Mouse (Mus musculus): ENCODE data around the gene Ctcfl. TPM values are rescaled to one million over a fixed set of nuclear protein-coding genes. Genes with fewer than 3 reads are reported as not detected.

The Ctcfl gene
- total and polyA plus RNA-seq, 3 experiments = 0.13 TPM; not detected in 2

DNA sequence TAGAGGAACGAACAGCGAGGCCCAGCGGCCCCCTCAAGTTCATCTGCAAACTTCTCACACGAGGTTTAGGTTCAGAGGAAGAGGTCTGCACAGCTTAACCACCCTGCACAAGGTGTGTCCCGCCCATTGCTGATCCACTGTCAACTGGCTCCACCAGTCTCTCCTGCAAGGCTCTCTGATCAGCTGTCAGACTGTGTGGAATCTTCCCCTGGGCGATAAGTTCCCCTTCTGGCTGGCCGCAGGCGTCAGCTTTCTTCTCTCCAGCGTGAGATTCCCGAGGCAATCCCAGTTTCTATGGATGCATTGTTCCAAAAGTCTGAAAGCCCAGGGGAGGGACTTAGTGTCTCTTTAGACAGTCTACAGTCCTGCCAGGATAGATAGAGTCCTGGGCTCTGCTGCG, 61.1 kb downstream of the Ctcfl start:
- DNase-seq (ENCODE audit: low read depth, low spot score) = no peak
- Histone ChIP-seq H3K4me3 (ENCODE audit: control insufficient read depth in 1 of 2, insufficient read depth in 1 of 2, low read depth in 2 of 2, low read length in 2 of 2) (no peak overlapping the region), H3K9me3 (replicated peaks; ENCODE audit: insufficient read depth, low read length) (no peaks in the 10 kb centered on the region), H3K36me3 (ENCODE audit: control insufficient read depth in 1 of 2, insufficient read depth in 2 of 2, low read length in 2 of 2) (peaks cover 0 to 11% of the 10 kb centered on the region in 2 experiments; a peak in 2 of 4 replicates), H3K27me3 (ENCODE audit: control insufficient read depth in 1 of 2, insufficient read depth in 2 of 2, low read length in 2 of 2) (no peaks in the 10 kb centered on the region), H3K9ac (ENCODE audit: control insufficient read depth, low read depth, low read length, poor library complexity, severe bottlenecking) (no peak overlapping the region), H3K79me2 (ENCODE audit: control insufficient read depth, insufficient read depth, low read length, poor library complexity) (no peaks in the 10 kb centered on the region; the same call in 1 of the 2 replicates), H3K4me1 (ENCODE audit: control insufficient read depth in 1 of 2, insufficient read depth in 2 of 2, low read length in 2 of 2) (peaks cover 7 to 44% of the 10 kb centered on the region in 2 experiments), H3K27ac (ENCODE audit: control insufficient read depth, low read depth, low read length) (no peak overlapping the region)
- no peak for TF ChIP-seq USF1 (IDR thresholded peaks at IDR 0.05; ENCODE audit: low read depth, low read length)
- no peak for TF ChIP-seq POLR2AphosphoS2 (IDR thresholded peaks at IDR 0.05; ENCODE audit: low read length)
- no peak for TF ChIP-seq NELFE (IDR thresholded peaks at IDR 0.05; ENCODE audit: low read depth, low read length)
- no peak for TF ChIP-seq SIN3A (IDR thresholded peaks at IDR 0.05; ENCODE audit: low read length)
- no peak for TF ChIP-seq MEF2A (IDR thresholded peaks at IDR 0.05; ENCODE audit: extremely low read depth, insufficient replicate concordance, low read depth, low read length, poor library complexity, severe bottlenecking)
- no peak for TF ChIP-seq GATA1 (IDR thresholded peaks at IDR 0.05; ENCODE audit: low read depth, low read length)
- no peak for TF ChIP-seq TAL1 (IDR thresholded peaks at IDR 0.05; ENCODE audit: low read length)
- TF ChIP-seq JUND (IDR thresholded peaks at IDR 0.05; ENCODE audit: low read depth, low read length) = no peak
- TF ChIP-seq SMC3 (IDR thresholded peaks at IDR 0.05; ENCODE audit: low read depth, low read length) = no peak
- TF ChIP-seq TBP (IDR thresholded peaks at IDR 0.05; ENCODE audit: low read depth, low read length) = no peak
- no peak for TF ChIP-seq NRF1 (IDR thresholded peaks at IDR 0.05; ENCODE audit: insufficient read depth, low read depth, low read length, poor library complexity, severe bottlenecking)
- TF ChIP-seq POLR2AphosphoS5 (IDR thresholded peaks at IDR 0.05; ENCODE audit: borderline replicate concordance, low read depth, low read length) = no peak
- TF ChIP-seq POLR2A (IDR thresholded peaks at IDR 0.05; ENCODE audit: control insufficient read depth in 1 of 2, insufficient read depth in 1 of 2, low read depth in 1 of 2, low read length in 2 of 2, poor library complexity in 1 of 2) = no peak
- no peak for TF ChIP-seq BHLHE40 (IDR thresholded peaks at IDR 0.05; ENCODE audit: borderline replicate concordance, low read depth, low read length)
- no peak for TF ChIP-seq TCF12 (IDR thresholded peaks at IDR 0.05; ENCODE audit: low read depth, low read length)
- no peak for TF ChIP-seq ETS1 (IDR thresholded peaks at IDR 0.05; ENCODE audit: low read depth, low read length)

DNA sequence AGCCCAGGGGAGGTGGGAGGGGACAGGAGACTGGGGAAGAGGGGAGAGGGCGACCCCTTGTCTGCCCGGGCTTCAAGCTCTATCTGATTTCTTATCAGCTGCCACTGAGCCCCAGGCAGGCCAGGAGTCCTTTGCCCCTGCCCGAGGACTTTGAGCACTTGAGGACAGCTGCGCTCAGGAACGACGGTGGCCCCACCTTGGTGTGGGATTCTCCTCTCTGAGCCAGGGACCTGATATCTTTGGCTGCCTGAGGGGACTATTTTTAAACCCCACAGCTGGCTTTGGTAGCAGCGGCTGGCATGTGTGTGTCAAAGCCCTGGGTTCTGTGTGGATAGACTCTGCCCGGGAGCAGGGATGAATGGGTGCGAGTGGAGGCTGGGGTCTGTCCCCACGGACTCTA, 61.7 kb downstream of the Ctcfl start:
- peaks cover 0 to 11% of the 10 kb centered on the region in 2 experiments; a peak in 2 of 4 replicates for H3K36me3 ChIP-seq (ENCODE audit: control insufficient read depth in 1 of 2, insufficient read depth in 2 of 2, low read length in 2 of 2)
- no peak overlapping the region for H3K4me3 ChIP-seq (ENCODE audit: control insufficient read depth in 1 of 2, insufficient read depth in 1 of 2, low read depth in 2 of 2, low read length in 2 of 2)
- TF ChIP-seq ZMIZ1 (IDR thresholded peaks at IDR 0.05; ENCODE audit: low read depth, low read length) (no peak), CTCF (IDR thresholded peaks at IDR 0.05 in 2 of 3, conservative IDR thresholded peaks at IDR 0.05 in 1 of 3; ENCODE audit: control insufficient read depth in 1 of 3, insufficient read depth in 1 of 3, low read depth in 2 of 3, low read length in 3 of 3, poor library complexity in 1 of 3, severe bottlenecking in 1 of 3) (no peak), SMC3 (IDR thresholded peaks at IDR 0.05; ENCODE audit: low read depth, low read length) (no peak), MYC (IDR thresholded peaks at IDR 0.05; ENCODE audit: low read depth, low read length) (no peak), MAZ (IDR thresholded peaks at IDR 0.05; ENCODE audit: low read depth, low read length) (no peak), RCOR1 (IDR thresholded peaks at IDR 0.05; ENCODE audit: low read depth, low read length) (no peak), EP300 (IDR thresholded peaks at IDR 0.05; ENCODE audit: low read depth in 1 of 2, low read length in 2 of 2) (no peak), MAFK (IDR thresholded peaks at IDR 0.05; ENCODE audit: borderline replicate concordance, low read depth, low read length) (no peak), ZKSCAN1 (IDR thresholded peaks at IDR 0.05; ENCODE audit: low read depth, low read length) (no peak), USF2 (IDR thresholded peaks at IDR 0.05; ENCODE audit: borderline replicate concordance in 1 of 2, insufficient read depth in 1 of 2, low read depth in 1 of 2, low read length in 2 of 2) (no peak), POLR2AphosphoS5 (IDR thresholded peaks at IDR 0.05; ENCODE audit: borderline replicate concordance, low read depth, low read length) (no peak), TBP (IDR thresholded peaks at IDR 0.05; ENCODE audit: low read depth, low read length) (no peak), SIN3A (IDR thresholded peaks at IDR 0.05; ENCODE audit: low read length) (no peak)
- H3K9ac ChIP-seq (ENCODE audit: control insufficient read depth, low read depth, low read length, poor library complexity, severe bottlenecking) = no peak overlapping the region
- no peak for DNase-seq (ENCODE audit: low read depth, low spot score)
- no peak overlapping the region for H3K27ac ChIP-seq (ENCODE audit: control insufficient read depth, low read depth, low read length)
- H3K9me3 ChIP-seq (replicated peaks; ENCODE audit: insufficient read depth, low read length) = no peaks in the 10 kb centered on the region
- peaks cover 7 to 40% of the 10 kb centered on the region in 2 experiments for H3K4me1 ChIP-seq (ENCODE audit: control insufficient read depth in 1 of 2, insufficient read depth in 2 of 2, low read length in 2 of 2)
- no peaks in the 10 kb centered on the region for H3K27me3 ChIP-seq (ENCODE audit: control insufficient read depth in 1 of 2, insufficient read depth in 2 of 2, low read length in 2 of 2)
- no peaks in the 10 kb centered on the region; the same call in 1 of the 2 replicates for H3K79me2 ChIP-seq (ENCODE audit: control insufficient read depth, insufficient read depth, low read length, poor library complexity)

All from MEL (cell line).